Mouse (Mus musculus) forelimb bud, embryonic 11.5 days (tissue): ENCODE data around the gene Micu1.

ENCODE experiments used
- DNase-seq: peaks from one replicate; pipeline ENCODE4 v3.0.0-alpha.2; 2012; ENCODE audit warnings: low read depth, low spot score

Gene Micu1

DNA sequence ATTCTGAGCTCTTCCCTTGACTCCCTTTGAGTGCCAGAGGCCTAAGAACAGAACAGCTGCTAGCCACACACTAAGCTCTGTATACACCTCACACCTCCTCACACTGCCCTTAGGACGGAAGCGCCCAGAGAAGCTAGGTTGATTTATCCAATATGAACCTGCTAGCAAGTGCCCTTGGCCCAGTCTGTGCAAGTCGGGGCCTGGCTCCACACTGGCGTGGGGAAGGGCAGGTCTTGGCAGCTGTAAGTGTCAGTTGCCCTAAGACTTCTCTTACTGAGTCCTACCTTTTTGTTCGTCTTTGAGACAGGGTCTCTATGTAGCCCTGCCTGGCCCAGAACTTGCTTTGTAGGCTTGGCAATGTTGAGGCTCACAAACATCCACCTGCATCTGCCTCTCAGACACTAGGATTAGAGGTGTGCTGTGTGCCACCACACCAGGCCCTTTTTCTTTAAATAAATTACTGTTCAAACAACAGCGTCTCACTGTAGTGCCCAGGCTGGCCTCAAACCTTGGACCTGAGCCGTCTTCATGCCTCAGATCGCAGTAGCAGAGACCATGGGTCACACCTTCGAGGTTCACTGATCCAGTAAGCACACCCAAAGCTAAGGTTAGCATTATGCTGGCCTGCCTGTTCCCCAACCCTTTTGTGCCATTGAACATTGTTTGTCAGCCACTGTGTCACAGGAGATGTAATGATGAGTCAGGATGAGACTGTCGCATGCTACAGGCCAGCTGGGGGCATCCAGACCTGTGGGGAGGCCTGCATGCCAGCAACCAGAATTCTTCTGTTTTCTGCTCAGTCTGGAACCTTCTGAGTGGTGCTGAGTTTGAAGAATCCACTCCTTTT lies 182.3 kb downstream of the Micu1 start:
- no peak for DNase-seq

DNA sequence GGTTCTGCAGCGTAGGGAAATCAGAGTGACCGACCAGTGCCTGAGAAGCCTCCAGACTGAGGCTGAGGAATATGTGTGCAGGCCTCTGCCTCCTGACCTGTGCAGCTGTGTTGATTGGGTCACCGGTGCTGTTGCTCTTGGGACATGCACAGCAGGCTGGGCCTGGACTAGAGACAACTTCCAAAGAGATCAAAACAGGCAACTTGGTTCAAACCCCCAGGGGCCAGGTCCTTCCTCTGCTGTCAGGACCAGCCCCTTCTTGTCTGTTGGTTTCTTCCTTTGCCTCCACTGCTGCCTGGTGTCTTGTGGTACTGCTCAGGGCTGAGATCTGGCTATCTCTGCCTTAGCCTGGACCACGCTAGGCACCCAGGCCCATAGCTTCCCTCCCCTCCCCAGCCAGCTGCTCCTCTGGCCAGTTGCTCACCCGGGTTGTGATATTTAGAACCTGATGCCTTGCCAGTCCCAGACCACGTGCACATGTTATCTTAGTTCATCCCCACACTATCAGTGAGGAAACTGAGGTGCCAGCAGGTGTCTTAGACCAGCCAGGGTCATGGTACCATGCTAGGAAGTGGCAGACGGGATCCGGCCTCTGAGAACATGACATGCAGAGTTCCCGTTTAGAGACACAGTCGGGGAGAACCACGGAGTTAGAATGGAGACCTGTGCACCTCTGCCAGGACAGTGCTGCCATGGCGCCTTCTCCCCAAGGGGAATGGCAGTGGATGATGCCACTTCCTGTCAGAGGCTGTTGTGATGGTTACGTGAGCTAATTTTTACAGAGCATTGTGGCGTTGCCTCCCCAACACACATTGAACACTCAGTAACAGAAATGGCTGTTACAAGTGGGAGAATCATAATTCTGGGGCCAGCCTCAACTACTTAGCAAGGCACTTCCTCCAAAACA lies 183.2 kb downstream of the Micu1 start:
- no peak for DNase-seq

DNA sequence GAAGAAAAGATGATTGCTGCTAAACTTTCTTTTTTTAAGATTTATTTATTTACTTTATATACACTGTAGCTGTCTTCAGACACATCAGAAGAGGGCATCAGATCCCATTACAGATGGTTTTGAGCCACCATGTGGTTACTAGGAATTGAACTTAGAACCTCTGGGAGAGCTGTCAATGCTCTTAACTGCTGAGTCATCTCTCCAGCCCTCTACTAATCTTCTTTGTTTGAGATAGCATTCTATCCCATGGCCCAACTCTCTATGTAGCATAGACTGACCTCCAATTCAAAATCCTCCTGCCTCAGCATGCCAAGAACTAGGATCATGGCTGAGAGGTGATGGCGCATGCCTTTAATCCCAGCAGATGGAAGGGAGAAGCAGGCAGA lies 183.8 kb downstream of the Micu1 start:
- no peak for DNase-seq

DNA sequence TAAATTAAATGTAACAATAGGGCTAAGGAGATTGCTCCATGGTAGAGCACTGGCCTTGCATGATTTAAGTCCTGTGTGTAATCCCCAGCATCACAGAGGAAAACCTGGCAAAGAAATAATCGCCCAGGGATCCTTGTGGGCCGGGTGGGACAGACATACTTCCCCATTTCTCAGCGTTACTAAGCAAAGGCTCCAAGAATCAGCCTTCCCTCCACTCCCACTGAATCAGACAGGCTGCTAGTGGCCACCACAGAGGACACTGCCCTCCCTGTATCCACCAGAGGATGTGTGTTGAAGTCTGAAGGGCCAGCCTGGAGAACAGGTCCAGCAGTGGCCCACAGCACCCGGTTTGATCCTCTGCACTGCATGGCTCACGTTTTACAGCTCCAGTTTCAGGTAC lies 185.2 kb downstream of the Micu1 start:
- no peak for DNase-seq

DNA sequence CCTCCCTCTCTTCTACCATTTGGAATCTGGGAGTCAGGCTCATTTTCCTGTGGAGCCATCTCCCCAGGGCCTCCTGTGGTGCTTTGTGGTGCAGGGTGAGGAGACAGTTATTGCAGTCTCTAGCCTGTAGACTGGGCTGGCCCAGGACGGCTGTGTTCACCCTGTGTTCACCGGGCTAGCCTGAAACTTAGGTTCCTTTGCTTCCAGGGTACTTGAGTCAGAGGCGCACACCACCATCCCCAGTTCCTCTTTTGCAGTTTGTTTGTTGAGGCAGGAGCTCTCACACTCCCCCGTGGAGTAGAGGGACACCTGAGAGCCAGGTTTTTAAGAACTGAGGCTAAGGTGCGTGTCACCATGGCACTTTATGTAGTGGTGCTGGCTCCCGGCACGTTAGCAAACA lies 187.1 kb downstream of the Micu1 start:
- no peak for DNase-seq

DNA sequence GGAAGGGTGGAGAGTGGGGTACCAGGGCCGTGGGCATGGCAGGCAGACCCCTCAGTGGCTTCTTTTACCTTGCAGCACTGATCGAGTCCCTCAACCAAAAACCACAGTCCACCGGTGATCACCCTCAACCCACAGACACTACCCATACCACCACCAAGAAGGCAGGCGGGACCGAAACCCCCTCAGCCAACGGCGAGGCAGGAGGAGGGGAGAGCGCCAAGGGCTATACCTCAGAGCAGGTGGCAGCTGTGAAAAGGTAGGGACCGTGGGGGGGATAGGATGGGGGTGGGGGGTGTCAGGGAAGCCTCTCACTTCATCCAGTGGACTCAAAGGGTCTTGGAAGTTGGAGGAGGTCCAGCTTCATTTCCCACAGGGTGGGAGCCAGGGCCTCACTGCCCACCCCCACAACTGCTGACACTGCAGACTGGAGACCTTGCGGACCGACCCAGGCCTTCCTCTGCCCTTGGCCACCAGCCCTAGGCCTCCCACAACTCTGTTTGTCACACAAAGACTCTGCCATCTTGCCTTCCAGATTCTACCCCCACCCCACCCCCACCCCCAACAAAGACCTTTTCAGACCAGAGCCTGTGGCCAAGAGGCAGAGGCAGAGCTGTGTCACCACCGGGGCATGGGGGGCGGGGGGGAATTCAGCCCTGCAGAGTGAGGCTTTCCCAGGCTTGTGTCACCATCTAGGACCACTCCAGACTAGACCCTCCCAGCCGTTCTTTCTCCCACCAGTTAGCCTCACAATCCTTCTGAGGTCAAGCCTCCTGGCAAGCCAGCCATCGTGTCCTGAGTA lies 187.9 kb downstream of the Micu1 start:
- DNase-seq = no peak

DNA sequence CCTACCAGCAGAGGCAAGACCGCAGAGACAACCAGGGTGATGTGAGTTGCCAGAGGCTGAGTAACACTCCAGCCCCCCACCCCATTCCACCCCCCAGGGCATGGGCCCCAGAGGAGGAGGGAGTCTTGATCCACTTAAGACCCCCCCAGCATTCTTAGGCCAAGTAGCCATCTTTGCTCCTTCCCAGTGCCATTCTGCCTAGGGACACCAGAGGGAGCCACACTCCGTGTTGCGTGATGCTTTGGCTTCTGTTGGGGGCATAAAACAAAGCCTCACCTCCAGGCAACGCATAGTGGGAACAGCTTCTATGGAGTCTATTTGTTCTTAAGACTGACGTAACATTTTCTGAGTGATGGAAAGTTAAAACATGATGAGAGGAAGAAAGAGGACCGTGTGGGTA lies 190.7 kb downstream of the Micu1 start:
- DNase-seq = peak; percentile 78

DNA sequence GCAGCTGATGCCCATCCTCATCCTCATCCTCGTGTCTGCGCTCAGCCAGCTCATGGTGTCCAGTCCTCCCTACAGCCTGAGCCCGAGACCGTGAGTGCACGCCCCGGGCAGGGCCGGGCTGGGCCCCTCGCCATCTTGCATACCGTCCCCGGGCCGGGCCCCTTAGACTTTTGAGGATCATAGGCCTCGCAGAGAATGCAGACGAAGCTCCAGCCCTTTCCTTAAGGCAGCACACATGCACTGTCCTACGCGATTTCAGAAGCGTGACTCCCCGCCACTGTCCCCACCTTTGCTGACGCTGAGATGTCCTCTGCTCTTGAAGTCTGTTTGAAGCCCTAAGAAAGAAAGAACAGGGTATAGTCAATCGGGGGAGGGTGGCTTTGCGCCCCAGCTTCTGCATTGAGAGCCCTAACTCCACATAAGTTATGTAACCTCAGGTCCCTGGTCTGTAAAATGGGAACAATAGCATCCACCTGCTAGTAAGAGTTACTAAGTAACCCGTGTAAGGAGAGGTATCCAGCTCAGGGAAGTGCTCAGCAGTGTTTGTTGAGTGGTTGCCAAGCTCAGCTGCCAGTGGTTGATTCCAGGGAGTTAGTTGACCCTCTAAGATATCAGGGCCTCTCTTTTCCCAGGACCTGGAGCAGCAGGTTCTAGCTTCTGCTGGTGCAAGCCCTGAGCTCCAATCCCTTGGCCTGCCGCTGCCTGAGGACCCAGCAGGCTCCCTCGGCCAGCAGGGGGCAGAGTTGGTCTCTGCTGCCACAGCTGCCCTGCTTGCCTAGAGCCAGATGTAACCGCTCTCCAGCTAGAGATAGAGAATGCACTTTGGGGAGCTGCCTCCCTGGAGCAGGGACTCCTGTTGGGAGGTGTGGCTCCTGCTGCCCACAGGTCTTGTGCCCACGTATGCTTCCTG lies 192.2 kb downstream of the Micu1 start:
- peak; percentile 82 for DNase-seq

DNA sequence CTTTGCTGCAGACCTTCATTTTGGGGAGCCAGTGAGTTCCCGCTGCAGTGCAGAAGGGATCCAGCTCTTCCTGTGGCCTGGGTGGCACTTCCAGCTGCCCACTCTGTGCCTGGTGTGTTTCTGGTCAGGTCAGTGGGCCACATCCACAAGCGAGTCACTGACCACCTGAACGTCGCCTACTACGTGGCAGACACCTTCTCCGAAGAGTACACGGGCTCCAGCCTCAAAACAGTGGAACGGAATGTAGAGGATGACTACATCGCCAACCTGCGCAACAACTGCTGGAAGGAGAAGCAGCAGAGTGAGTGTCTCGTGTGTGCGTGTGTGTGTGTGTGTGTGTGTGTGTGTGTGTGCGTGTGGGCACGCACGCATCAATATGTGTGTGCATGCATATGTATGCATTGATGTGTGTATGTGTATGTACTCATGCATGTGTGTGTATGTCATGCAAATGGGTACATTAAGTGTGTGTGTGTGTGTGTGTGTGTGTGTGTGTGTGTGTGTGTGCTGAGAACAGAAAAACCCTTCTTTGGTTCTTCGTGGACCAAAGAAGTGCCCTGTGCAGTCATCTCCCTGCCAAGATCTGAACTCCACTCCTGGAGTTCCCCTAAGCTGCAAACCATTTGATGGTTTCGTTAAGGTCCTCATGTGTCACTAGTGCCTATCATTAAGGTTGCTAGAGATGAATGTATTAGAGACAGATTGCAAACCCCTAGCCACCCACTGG lies 193.3 kb downstream of the Micu1 start:
- no peak for DNase-seq

DNA sequence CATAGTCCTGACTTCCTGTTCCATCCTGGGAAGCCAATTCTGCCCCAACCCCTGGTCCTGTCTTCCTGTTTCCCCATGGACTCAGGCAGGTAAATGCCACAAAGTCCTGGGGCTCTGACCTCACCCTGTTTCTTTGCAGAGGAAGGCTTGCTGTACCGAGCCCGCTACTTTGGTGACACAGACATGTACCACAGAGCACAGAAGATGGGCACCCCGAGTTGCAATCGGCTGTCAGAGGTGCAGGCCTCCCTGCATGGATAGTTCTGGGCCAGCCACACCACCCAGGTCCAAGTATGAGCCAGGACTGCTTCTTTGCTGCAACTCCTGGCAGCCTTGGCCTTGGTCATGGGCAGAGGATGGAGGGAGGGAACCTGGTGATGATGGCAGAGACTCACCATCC lies 193.9 kb downstream of the Micu1 start:
- DNase-seq = no peak

DNA sequence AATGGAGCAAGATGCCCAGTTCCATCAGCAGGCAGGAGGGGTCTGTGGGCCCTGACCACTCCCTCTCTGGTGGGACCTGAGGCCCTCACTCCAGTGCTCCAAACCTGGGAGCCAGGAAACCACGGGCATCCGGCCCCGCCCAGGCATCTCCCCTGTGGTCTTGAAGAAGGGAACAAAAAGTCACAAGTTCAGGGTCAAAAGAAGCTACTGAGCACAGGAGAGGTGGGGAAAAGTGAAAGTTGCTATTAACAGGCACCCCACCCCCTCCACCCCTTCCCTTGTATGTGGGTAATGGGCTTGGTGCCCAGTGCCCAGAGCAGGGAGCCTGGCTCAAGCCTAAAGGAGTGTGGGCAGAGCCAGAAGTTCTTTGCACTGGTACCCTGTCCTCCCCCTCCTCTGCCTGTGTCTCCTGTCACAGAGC lies 194.6 kb downstream of the Micu1 start:
- no peak for DNase-seq

DNA sequence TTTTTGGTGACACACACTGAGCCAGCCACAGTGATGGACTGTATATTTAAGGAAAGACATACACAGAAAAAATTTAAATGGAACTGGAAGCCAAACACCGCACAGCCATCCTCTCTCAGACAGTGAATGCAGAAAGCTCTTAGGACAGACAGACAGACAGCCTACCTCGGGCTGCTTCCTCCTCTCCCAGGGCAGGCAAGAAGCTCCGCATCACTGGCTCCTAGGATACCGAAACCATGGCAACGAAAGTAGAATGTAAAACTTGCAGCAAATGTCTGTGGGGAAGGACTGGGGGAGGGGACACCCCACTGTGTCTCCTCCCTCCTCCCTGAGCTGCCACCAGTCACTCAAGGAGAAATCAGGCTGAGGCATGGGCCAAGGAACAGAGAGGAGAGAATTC lies 195.2 kb downstream of the Micu1 start:
- DNase-seq = no peak

DNA sequence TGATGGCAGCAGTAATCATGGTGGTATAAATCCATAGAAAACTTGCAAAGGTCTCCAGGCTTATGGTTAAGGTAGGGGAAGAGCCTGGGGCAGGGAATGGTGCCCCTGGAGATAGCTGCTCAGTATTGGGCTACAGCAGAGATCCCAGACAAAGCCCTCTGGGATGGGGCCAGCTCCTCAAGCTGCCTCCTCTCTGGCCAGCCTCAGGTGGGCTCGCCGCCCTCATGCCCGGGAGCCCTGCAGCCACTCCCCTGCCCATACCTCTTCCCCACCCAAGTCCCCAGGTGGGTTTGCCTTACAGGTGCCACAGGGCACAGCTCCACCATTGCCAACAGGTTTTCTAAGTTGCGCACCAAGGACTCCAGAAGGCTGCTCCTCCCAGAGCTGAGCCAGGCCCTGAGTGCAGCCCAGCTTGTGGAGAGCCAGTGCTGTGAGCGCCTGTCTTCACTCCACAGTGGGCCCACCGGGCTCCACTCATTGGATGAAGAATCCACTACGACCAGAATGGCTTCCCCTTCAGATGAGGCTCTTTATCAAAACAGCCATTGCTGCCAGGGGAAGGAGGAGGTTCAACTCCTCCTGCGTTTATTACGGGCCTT lies 196.0 kb downstream of the Micu1 start:
- DNase-seq = no peak

DNA sequence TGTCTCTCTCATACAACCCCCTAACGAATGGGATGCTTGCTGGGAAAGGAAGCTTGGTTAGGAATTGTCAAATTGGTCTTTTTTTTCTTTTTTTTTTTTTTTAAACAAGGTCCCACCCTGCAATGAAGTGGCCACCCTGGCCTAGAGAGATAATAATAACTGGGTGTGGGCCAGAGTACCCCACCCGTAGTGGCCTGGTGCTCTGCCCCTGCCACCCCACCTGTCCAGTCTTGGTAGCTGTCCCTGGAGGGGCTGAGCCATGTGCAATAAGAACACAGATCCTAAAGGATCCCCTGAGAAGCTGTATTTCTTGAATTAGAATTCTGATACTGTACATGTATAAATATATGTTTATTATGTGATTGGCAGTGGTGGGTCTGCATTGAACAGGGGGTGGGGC lies 196.7 kb downstream of the Micu1 start:
- no peak for DNase-seq

DNA sequence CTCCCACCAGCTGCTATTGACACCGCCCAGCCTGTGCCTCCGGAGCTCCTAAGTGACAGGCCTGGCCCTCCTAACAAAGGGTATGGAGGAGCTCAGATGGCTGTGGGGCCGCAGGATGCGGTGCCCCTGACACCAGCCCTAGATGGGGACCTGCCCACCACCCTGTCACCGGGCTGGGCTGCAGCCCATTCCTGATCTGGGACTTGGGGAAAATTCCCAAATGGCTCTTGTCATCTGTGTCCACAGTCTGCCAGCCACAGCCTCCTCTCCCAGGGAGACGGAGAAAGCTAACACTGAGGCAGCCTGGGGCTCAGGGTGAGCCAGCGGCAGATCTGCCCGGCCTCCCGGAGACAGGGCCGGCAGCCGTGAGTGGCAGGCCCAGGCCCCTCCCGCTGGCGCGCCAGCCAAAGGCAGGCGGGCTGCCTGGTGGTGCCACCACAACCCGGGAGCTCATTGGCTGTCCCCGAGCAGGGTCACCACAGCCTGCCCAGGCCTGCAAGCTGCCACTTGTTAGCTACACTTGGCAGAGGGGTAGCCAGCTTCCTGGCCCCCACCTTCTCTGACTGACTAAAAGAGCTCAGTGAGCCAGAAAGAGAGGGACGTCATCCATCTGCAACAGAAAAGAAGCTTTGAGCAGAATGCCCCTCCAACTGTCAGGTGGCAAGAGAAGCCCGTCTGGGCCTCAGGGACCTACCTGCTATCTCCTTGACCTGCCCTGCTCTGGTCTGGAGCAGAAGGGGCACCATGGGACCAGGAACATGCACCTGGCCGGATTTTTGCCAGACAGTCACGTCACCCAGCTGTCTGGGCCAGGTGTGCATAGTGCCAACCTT lies 197.3 kb downstream of the Micu1 start:
- DNase-seq = peak; percentile 85

DNA sequence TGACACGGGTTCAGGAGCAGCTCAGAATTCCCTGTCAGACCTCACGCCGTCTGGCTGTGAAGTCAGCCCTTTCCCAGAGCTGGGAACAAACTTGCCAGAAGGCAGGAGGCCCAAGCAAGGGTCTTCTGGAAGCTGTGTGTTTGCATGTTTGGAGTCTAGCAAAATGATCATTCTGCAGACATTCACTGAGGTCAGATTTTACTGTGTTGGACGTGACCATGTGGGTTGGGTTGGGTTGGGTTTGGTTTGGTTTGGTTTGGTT lies 197.8 kb downstream of the Micu1 start:
- no peak for DNase-seq

DNA sequence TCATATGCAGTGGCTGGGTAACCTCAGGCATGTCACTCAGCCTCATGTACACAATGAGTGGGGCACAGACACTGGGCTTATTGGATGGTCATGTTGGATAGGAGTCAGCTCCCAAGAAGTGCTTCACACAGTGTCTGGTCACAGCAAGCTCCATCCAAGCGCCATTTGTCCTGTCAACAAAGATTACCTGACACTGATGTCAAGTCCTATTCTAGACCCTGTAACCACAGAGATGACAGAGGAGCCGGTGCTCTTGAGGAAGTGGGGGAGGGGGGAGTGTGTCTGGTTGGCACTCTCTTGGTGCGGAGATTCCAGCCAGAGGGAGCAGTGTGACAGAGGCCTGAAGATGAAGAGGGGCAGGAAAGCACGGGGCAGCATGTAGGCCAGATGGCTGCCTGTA lies 198.7 kb downstream of the Micu1 start:
- DNase-seq = no peak

DNA sequence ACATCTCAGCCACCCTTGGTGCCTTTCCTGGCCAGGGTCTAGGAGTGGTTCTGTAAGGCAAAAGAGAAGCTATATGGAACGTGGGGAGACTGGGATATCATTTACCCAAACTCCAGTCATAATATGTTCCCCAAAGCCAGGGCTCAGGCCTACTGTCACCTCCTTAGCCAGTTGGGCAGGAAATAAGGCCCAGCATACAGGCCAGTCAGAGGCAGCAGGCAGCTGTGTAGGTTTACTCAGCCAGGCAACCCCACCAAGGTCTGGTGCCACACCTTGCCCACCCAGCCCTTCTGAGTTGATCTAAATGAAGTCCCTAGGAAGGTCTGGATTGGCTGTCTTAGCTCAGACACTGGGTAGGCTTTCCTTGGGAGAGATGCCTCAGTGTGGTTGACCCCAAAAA lies 199.2 kb downstream of the Micu1 start:
- DNase-seq = no peak

DNA sequence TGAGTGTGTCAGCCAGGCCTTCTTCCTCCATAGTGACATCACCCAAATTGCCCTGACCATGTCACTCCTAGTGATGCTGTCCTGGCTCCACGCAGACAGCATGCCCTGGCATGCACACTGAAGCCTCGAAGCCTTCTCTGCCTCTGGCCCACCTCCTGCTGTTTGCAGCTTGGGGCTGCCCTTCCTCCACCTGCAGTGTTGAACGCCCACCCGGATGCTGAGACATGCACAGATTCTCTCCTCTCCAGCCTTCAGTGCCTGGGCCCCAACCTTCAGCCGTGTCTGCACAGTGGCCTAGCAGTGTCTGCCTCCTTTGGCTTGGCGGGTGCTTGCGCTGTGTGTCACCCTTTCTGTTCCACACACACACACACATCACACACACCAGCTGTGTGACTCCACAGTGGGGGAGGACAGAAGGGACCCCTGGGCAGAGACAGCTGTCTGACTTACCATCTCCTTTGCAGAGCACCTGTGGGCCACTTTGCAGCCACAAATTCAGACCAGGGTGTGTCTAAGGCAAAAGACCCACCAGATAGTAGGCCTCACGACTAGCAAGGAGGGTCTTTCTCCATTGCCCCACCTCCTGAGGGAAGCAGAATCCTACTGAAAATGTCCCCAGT lies 199.8 kb downstream of the Micu1 start:
- DNase-seq = no peak
